8 mouse cellular contexts compared by ENCODE assay signal in the genomic region with DNA sequence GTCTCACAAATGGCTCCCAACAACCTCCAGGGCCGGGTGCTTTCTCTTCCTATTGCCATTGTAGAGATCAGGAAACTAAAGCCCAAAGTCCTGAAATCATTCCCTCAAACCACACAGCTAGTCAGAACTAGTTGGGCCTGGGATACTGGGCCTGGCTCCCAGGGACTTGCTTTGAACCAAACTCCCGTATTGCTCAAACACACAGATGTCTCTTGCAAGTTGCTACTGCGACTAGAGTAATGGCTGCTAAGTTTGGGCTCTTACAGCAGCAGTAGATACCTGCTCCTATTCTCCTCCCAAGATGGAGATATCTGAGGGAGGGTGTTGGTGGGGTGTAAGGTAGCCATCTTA. TPM values are rescaled to one million over a fixed set of nuclear protein-coding genes. Genes with fewer than 3 reads are reported as not detected.
DNase-seq lines count a peak whose midpoint lies in the region; ATAC-seq and TF ChIP-seq lines count a peak whose summit lies in the region.

No protein-coding gene starts in this region.

- H3K9ac ChIP-seq in hindbrain, embryonic 14.5 days = no peak overlapping the region
- H3K9ac ChIP-seq in limb, embryonic 12.5 days (replicated peaks) = no peak overlapping the region

- DNase-seq in hindbrain, embryonic 10.5 days (ENCODE audit: low spot score) = no peak
- DNase-seq in hindbrain, embryonic 14.5 days (ENCODE audit: low spot score) = no peak
- DNase-seq in A20 (ENCODE audit: low read depth, low spot score) = peak; percentile 27
- no peak for DNase-seq in urinary bladder, postnatal 4 days (ENCODE audit: low spot score in 2 of 2)
- no peak for DNase-seq in layer of hippocampus, postnatal 10 days (ENCODE audit: low spot score in 2 of 2)

- no peaks in the 10 kb centered on the region for H3K36me3 ChIP-seq in hindbrain, embryonic 10.5 days
- no peaks in the 10 kb centered on the region for H3K36me3 ChIP-seq in hindbrain, embryonic 14.5 days (replicated peaks; ENCODE audit: control insufficient read depth, insufficient read depth)
- no peaks in the 10 kb centered on the region for H3K36me3 ChIP-seq in limb, embryonic 12.5 days

- H3K4me2 ChIP-seq in hindbrain, embryonic 14.5 days (replicated peaks) = no peak overlapping the region
- peak overlapping the region; percentile 3; the same call in 1 of the 2 replicates for H3K4me2 ChIP-seq in limb, embryonic 12.5 days

- H3K4me1 ChIP-seq in hindbrain, embryonic 10.5 days (replicated peaks) = peaks cover 26% of the 10 kb centered on the region
- no peaks in the 10 kb centered on the region for H3K4me1 ChIP-seq in hindbrain, embryonic 14.5 days (replicated peaks; ENCODE audit: control insufficient read depth, insufficient read depth, low read length)
- H3K4me1 ChIP-seq in cortical plate, adult 2 months (ENCODE audit: control insufficient read depth, insufficient read depth, low read length) = no peaks in the 10 kb centered on the region
- peaks cover 30% of the 10 kb centered on the region for H3K4me1 ChIP-seq in limb, embryonic 12.5 days (replicated peaks)

- TF ChIP-seq POLR2A in cortical plate, adult 2 months (IDR thresholded peaks at IDR 0.05; ENCODE audit: extremely low read depth, insufficient read depth, low read length) = no peak

- 87% methylated on average over 3 of the region's 3 CpGs for WGBS in hindbrain, embryonic 10.5 days
- 83% methylated on average over 3 of the region's 3 CpGs for WGBS in hindbrain, embryonic 14.5 days
- 83% methylated on average over 3 of the region's 3 CpGs for WGBS in limb, embryonic 12.5 days

- H3K4me3 ChIP-seq in hindbrain, embryonic 10.5 days = no peak overlapping the region
- no peak overlapping the region for H3K4me3 ChIP-seq in hindbrain, embryonic 14.5 days (replicated peaks; ENCODE audit: low read length)
- H3K4me3 ChIP-seq in cortical plate, adult 2 months (ENCODE audit: insufficient read depth, low read length) = no peak overlapping the region
- no peak overlapping the region for H3K4me3 ChIP-seq in limb, embryonic 12.5 days (replicated peaks)

- peak overlapping the region; percentile 81 for H3K27ac ChIP-seq in hindbrain, embryonic 10.5 days
- no peak overlapping the region for H3K27ac ChIP-seq in hindbrain, embryonic 14.5 days
- H3K27ac ChIP-seq in cortical plate, adult 2 months (ENCODE audit: insufficient read depth, low read length) = peak overlapping the region; percentile 82
- H3K27ac ChIP-seq in limb, embryonic 12.5 days = peak overlapping the region; percentile 85

- ATAC-seq in hindbrain, embryonic 14.5 days (ENCODE audit: low FRiP score) = no peak
- no peak for ATAC-seq in limb, embryonic 12.5 days (ENCODE audit: insufficient number of reproducible peaks, insufficient read depth, low FRiP score, low TSS enrichment, low read depth)
- ATAC-seq in cerebellum, adult (ENCODE audit: insufficient number of reproducible peaks, low FRiP score, low TSS enrichment) = no peak

- no peaks in the 10 kb centered on the region for H3K27me3 ChIP-seq in hindbrain, embryonic 10.5 days (ENCODE audit: insufficient read depth, poor library complexity, severe bottlenecking)
- H3K27me3 ChIP-seq in hindbrain, embryonic 14.5 days (ENCODE audit: control insufficient read depth, insufficient read depth, low read length) = no peaks in the 10 kb centered on the region
- H3K27me3 ChIP-seq in limb, embryonic 12.5 days = no peaks in the 10 kb centered on the region

- no peaks in the 10 kb centered on the region for H3K9me3 ChIP-seq in hindbrain, embryonic 10.5 days
- no peaks in the 10 kb centered on the region for H3K9me3 ChIP-seq in hindbrain, embryonic 14.5 days (ENCODE audit: control insufficient read depth, low read length)
- no peaks in the 10 kb centered on the region for H3K9me3 ChIP-seq in limb, embryonic 12.5 days

- no peak for TF ChIP-seq CTCF in cortical plate, adult 2 months (IDR thresholded peaks at IDR 0.05; ENCODE audit: extremely low read depth, insufficient read depth, low read length)

RNA-seq across cellular contexts. Expression of a gene that starts 9.0 kb away (rescaled TPM):
- 28.8 and 35.8 TPM in 2 replicates for polyA plus RNA-seq in hindbrain, embryonic 10.5 days (2016; fragmentation: Nextera tagmentation; extraction: Ambion mirVana)
- 28.1 and 30.5 TPM in 2 replicates for polyA plus RNA-seq in hindbrain, embryonic 14.5 days (2014; fragmentation: Nextera tagmentation; extraction: Ambion mirVana)
- 35.1 and 39.0 TPM in 2 replicates for polyA plus RNA-seq in cortical plate, adult 2 months (2012; rRNA removed)
- polyA plus RNA-seq in limb, embryonic 12.5 days (2016; fragmentation: Nextera tagmentation; extraction: Ambion mirVana) = 24.7 and 25.7 TPM in 2 replicates
- 10 to 100 TPM; 25.9 to 28.2 TPM for total RNA-seq in layer of hippocampus, postnatal 10 days (2021)

RNA-seq across cellular contexts. Expression of a gene that starts 33.8 kb away (rescaled TPM):
- polyA plus RNA-seq in hindbrain, embryonic 10.5 days (2016; fragmentation: Nextera tagmentation; extraction: Ambion mirVana) = 26.9 and 37.6 TPM in 2 replicates
- 78.1 and 82.0 TPM in 2 replicates for polyA plus RNA-seq in hindbrain, embryonic 14.5 days (2014; fragmentation: Nextera tagmentation; extraction: Ambion mirVana)
- 118 and 127 TPM in 2 replicates for polyA plus RNA-seq in cortical plate, adult 2 months (2012; rRNA removed)
- polyA plus RNA-seq in limb, embryonic 12.5 days (2016; fragmentation: Nextera tagmentation; extraction: Ambion mirVana) = 34.3 and 34.4 TPM in 2 replicates
- total RNA-seq in layer of hippocampus, postnatal 10 days (2021) = 100 to 1,000 TPM; 109 TPM

RNA-seq across cellular contexts. Expression of a gene that starts 48.6 kb away (rescaled TPM):
- 25.9 and 29.5 TPM in 2 replicates for polyA plus RNA-seq in hindbrain, embryonic 10.5 days (2016; fragmentation: Nextera tagmentation; extraction: Ambion mirVana)
- 14.8 and 16.3 TPM in 2 replicates for polyA plus RNA-seq in hindbrain, embryonic 14.5 days (2014; fragmentation: Nextera tagmentation; extraction: Ambion mirVana)
- polyA plus RNA-seq in cortical plate, adult 2 months (2012; rRNA removed) = 16.4 and 17.7 TPM in 2 replicates
- polyA plus RNA-seq in limb, embryonic 12.5 days (2016; fragmentation: Nextera tagmentation; extraction: Ambion mirVana) = 31.0 and 32.9 TPM in 2 replicates
- 10 to 100 TPM; 17.1 to 17.2 TPM for total RNA-seq in layer of hippocampus, postnatal 10 days (2021)

RNA-seq across cellular contexts. Expression of a gene that starts 55.9 kb away (rescaled TPM):
- polyA plus RNA-seq in hindbrain, embryonic 10.5 days (2016; fragmentation: Nextera tagmentation; extraction: Ambion mirVana) = 12.7 and 14.1 TPM in 2 replicates
- polyA plus RNA-seq in hindbrain, embryonic 14.5 days (2014; fragmentation: Nextera tagmentation; extraction: Ambion mirVana) = 8.5 and 9.3 TPM in 2 replicates
- polyA plus RNA-seq in cortical plate, adult 2 months (2012; rRNA removed) = 101 and 110 TPM in 2 replicates
- 23.4 and 23.7 TPM in 2 replicates for polyA plus RNA-seq in limb, embryonic 12.5 days (2016; fragmentation: Nextera tagmentation; extraction: Ambion mirVana)
- total RNA-seq in layer of hippocampus, postnatal 10 days (2021) = 100 to 1,000 TPM in 1 of 2 experiments, 10 to 100 TPM in 1; 99.1 to 104 TPM

RNA-seq across cellular contexts. Expression of a gene that starts 57.5 kb away (rescaled TPM):
- polyA plus RNA-seq in hindbrain, embryonic 10.5 days (2016; fragmentation: Nextera tagmentation; extraction: Ambion mirVana) = 121 and 125 TPM in 2 replicates
- polyA plus RNA-seq in hindbrain, embryonic 14.5 days (2014; fragmentation: Nextera tagmentation; extraction: Ambion mirVana) = 59.7 and 61.6 TPM in 2 replicates
- 260 and 329 TPM in 2 replicates for polyA plus RNA-seq in cortical plate, adult 2 months (2012; rRNA removed)
- polyA plus RNA-seq in limb, embryonic 12.5 days (2016; fragmentation: Nextera tagmentation; extraction: Ambion mirVana) = 129 and 136 TPM in 2 replicates
- 10 to 100 TPM; 86.8 to 92.1 TPM for total RNA-seq in layer of hippocampus, postnatal 10 days (2021)
